Mouse (Mus musculus): ENCODE measurements at regions not wholly inside any gene's neighbourhood (a gene's known extent, or its start where the extent isn't known, plus 50 kb on each side); places are given as distances from the start of the nearest gene placed in this dataset.

- Histone ChIP-seq H3K4me2 (ENCODE audit: low read length) (no peak overlapping the region), H3K27me3 (ENCODE audit: insufficient read depth, low read length) (no peaks in the 10 kb centered on the region), H3K27ac (no peak overlapping the region), H3K9ac (ENCODE audit: low read depth, low read length) (no peak overlapping the region), H3K4me1 (replicated peaks; ENCODE audit: insufficient read depth, low read length) (0 out of 2 replicates have a peak, but pooled peaks cover 5% of the 10 kb centered on the region), H3K4me3 (replicated peaks; ENCODE audit: low read depth, low read length) (no peak overlapping the region), H3K36me3 (ENCODE audit: insufficient read depth, low read length) (no peaks in the 10 kb centered on the region), H3K9me3 (replicated peaks; ENCODE audit: low read length) (no peaks in the 10 kb centered on the region)
- DNase-seq (ENCODE audit: low spot score) (no peak), ATAC-seq (replicated peaks; ENCODE audit: low FRiP score, low read depth) (no peak)
- 40% methylated on average over 4 of the region's 4 CpGs for WGBS
- TF ChIP-seq CTCF (IDR thresholded peaks at IDR 0.05; ENCODE audit: low read depth) = no peak
Measured at GRCm38 (mm10) chr12:13114341-13114740, 134.7 kb downstream of the Ddx1 start.

DNA sequence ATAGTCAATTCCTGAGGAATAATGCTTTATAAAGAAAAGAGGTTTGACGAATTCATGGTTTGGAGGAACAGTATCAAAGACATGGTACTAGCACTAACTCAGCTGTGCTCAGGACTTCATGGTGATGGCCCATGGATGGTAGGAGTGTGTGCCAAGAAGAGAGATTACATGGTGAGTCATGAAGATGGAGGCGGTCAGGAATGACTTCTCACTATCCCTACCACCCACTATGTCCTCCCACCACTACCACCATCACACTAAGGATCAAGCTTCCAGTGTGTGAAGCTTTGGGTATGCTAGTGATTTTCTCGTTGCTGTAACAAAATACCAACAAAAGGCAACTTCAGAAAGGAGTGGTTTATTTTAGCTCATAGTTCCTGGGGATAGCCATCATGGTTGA, 142.1 kb downstream of the Ddx1 start:
- H3K4me2 ChIP-seq (ENCODE audit: low read length) = no peak overlapping the region
- no peaks in the 10 kb centered on the region for H3K36me3 ChIP-seq (ENCODE audit: insufficient read depth, low read length)
- H3K27me3 ChIP-seq (ENCODE audit: insufficient read depth, low read length) = no peaks in the 10 kb centered on the region
- H3K27ac ChIP-seq = no peak overlapping the region
- DNase-seq (ENCODE audit: low spot score) (no peak), ATAC-seq (replicated peaks; ENCODE audit: low FRiP score, low read depth) (no peak)
- no peak overlapping the region for H3K4me3 ChIP-seq (replicated peaks; ENCODE audit: low read depth, low read length)
- H3K9ac ChIP-seq (ENCODE audit: low read depth, low read length) = no peak overlapping the region
- TF ChIP-seq CTCF (IDR thresholded peaks at IDR 0.05; ENCODE audit: low read depth) = no peak
- no peaks in the 10 kb centered on the region for H3K9me3 ChIP-seq (replicated peaks; ENCODE audit: low read length)
- 90% methylated on average over 3 of the region's 3 CpGs for WGBS
- H3K4me1 ChIP-seq (replicated peaks; ENCODE audit: insufficient read depth, low read length) = no peaks in the 10 kb centered on the region

DNA sequence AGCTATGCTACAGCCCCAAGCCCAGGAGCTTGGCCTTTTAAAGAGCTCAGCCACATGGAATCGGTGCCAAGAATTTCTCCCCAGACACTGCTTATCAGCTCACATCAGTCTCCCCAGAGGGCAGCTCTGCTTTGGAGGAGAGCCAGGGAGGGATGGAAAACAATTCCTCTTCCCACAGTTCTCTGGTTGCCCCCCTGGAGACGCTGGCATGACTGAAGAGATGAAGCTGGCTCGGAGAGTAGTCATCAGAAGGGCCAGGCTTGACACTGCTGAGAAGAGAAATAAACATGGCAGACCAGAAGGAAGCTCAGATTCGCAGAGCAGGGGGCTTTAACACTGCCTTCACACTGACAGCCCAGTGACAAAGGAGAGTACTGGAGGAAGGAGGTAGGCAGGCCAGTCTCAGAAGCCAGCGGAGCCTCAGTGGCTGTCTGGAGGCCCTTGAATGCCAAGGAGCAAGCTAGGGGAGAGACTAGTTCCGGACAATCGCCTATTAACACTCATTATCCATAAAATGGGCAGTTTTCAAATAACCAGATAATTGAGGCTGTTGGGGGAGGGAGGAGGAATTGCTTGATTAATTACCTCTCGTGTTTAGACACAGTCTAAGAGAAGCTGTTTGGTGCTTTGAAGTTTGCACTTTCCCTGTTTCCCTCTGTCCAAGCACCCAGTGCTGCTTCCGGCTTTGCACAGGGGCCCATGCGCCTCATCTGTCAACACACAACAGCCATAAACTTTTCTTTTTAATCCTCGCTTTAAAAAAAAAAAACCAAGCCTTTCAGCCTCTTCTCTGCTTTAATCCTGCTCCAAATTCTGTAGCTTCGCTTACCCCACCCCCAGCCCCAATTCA, 148.3 kb downstream of the Ddx1 start:
- no peaks in the 10 kb centered on the region for H3K27me3 ChIP-seq (ENCODE audit: insufficient read depth, low read length)
- no peak overlapping the region; the same call in 1 of the 2 replicates for H3K27ac ChIP-seq
- no peaks in the 10 kb centered on the region for H3K9me3 ChIP-seq (replicated peaks; ENCODE audit: low read length)
- no peak overlapping the region for H3K4me2 ChIP-seq (ENCODE audit: low read length)
- H3K9ac ChIP-seq (ENCODE audit: low read depth, low read length) = no peak overlapping the region
- no peak; the same call in 1 of the 2 replicates for ATAC-seq (replicated peaks; ENCODE audit: low FRiP score, low read depth)
- no peak for TF ChIP-seq CTCF (IDR thresholded peaks at IDR 0.05; ENCODE audit: low read depth)
- no peak overlapping the region for H3K4me3 ChIP-seq (replicated peaks; ENCODE audit: low read depth, low read length)
- 23% methylated on average over 12 of the region's 12 CpGs for WGBS
- H3K4me1 ChIP-seq (replicated peaks; ENCODE audit: insufficient read depth, low read length) = no peaks in the 10 kb centered on the region; the same call in 1 of the 2 replicates
- DNase-seq (ENCODE audit: low spot score) = peak; percentile 57
- H3K36me3 ChIP-seq (ENCODE audit: insufficient read depth, low read length) = no peaks in the 10 kb centered on the region

- Histone ChIP-seq H3K4me3 (replicated peaks; ENCODE audit: low read depth, low read length) (no peak overlapping the region), H3K27ac (no peak overlapping the region), H3K9ac (ENCODE audit: low read depth, low read length) (no peak overlapping the region), H3K36me3 (ENCODE audit: insufficient read depth, low read length) (no peaks in the 10 kb centered on the region), H3K4me2 (ENCODE audit: low read length) (no peak overlapping the region), H3K9me3 (replicated peaks; ENCODE audit: low read length) (no peaks in the 10 kb centered on the region), H3K27me3 (ENCODE audit: insufficient read depth, low read length) (no peaks in the 10 kb centered on the region), H3K4me1 (replicated peaks; ENCODE audit: insufficient read depth, low read length) (no peaks in the 10 kb centered on the region; the same call in 1 of the 2 replicates)
- no peak for TF ChIP-seq CTCF (IDR thresholded peaks at IDR 0.05; ENCODE audit: low read depth)
- no peak for ATAC-seq (replicated peaks; ENCODE audit: low FRiP score, low read depth)
- no peak for DNase-seq (ENCODE audit: low spot score)
- WGBS = 65% methylated on average over 9 of the region's 9 CpGs
Measured at GRCm38 (mm10) chr12:13094111-13094851, 152.6 kb upstream of the Mycn start.

DNA sequence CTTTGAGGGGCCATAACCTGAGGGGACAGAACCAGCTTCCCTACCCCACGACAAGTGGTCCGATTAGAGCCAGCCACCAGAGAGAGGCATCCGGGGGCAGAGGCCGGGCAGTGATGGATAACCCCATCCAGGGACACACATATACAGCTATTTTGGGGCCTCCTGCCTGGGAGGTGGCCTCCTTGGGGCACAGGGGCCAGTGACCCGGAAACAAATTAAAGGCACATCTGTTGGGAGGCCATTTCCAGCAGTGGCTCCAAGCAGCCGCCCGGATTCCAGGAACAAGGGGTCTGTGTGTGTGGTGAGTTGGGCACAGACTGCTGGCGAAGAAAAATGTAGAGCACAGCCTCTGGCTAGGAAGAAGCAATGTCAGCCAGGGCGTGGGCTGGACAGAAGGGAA, 144.2 kb upstream of the Mycn start:
- WGBS = 35% methylated on average over 9 of the region's 9 CpGs
- Histone ChIP-seq H3K9ac (ENCODE audit: low read depth, low read length) (no peak overlapping the region), H3K4me1 (replicated peaks; ENCODE audit: insufficient read depth, low read length) (no peaks in the 10 kb centered on the region), H3K36me3 (ENCODE audit: insufficient read depth, low read length) (no peaks in the 10 kb centered on the region), H3K4me2 (ENCODE audit: low read length) (no peak overlapping the region), H3K4me3 (replicated peaks; ENCODE audit: low read depth, low read length) (no peak overlapping the region), H3K9me3 (replicated peaks; ENCODE audit: low read length) (no peaks in the 10 kb centered on the region), H3K27ac (no peak overlapping the region), H3K27me3 (ENCODE audit: insufficient read depth, low read length) (no peaks in the 10 kb centered on the region)
- DNase-seq (ENCODE audit: low spot score) = no peak
- ATAC-seq (replicated peaks; ENCODE audit: low FRiP score, low read depth) = no peak
- TF ChIP-seq CTCF (IDR thresholded peaks at IDR 0.05; ENCODE audit: low read depth) = no peak

DNA sequence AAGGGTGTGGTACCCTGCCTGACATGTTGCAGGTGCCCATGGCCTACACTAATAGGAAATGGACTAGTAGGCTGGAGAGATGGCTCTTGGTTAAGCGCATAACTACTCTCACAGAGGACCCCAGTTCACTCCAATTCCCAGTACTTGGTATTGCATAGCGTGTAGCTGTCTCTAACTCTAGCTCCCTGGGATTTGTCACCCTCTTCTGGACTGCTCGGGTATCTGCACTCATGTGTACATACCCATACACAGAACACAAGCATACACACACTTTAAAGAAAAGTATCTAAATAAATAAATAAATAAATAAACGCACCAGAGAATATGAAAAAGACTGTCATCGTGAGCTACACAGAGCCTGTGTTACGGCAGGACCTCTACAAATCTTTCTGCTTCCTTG, 143.8 kb upstream of the Mycn start:
- no peaks in the 10 kb centered on the region for H3K9me3 ChIP-seq (replicated peaks; ENCODE audit: low read length)
- peak; percentile 11; the same call in 1 of the 2 replicates for TF ChIP-seq CTCF (IDR thresholded peaks at IDR 0.05; ENCODE audit: low read depth)
- WGBS = 93% methylated on average over 6 of the region's 6 CpGs
- H3K27me3 ChIP-seq (ENCODE audit: insufficient read depth, low read length) = no peaks in the 10 kb centered on the region
- no peaks in the 10 kb centered on the region for H3K4me1 ChIP-seq (replicated peaks; ENCODE audit: insufficient read depth, low read length)
- H3K4me2 ChIP-seq (ENCODE audit: low read length) = no peak overlapping the region
- ATAC-seq (replicated peaks; ENCODE audit: low FRiP score, low read depth) = no peak
- no peak overlapping the region for H3K4me3 ChIP-seq (replicated peaks; ENCODE audit: low read depth, low read length)
- no peak overlapping the region for H3K9ac ChIP-seq (ENCODE audit: low read depth, low read length)
- no peak for DNase-seq (ENCODE audit: low spot score)
- H3K36me3 ChIP-seq (ENCODE audit: insufficient read depth, low read length) = no peaks in the 10 kb centered on the region
- no peak overlapping the region for H3K27ac ChIP-seq
